Mouse (Mus musculus) adrenal gland, postnatal 10 days (tissue): ENCODE measurements around the gene Fpgt. TPM values are rescaled to one million over a fixed set of nuclear protein-coding genes. Genes with fewer than 3 reads are reported as not detected.
A peak's percentile ranks its signal among the peaks of the same experiment; 100 is the strongest.

Source experiments
- DNase-seq: peaks from one replicate; pipeline ENCODE4 v3.0.0; 2021; ENCODE audit warnings: mixed read lengths
- long read RNA-seq, 2 experiments: library from polyadenylated mRNA; stranded (forward); transcript quantifications; one replicate each; pipeline ENCODE4 v2.0.0; 2021
- total RNA-seq, 2 experiments: library from RNA; stranded (reverse); gene quantifications; 2 replicates each; pipeline ENCODE4 v1.2.3; 2021

The Fpgt gene
- total RNA-seq = 10 to 100 TPM; 18.1 to 19.2 TPM
- long read RNA-seq, experiment 1, partial matches to known transcripts = 1 of 4 reads
- long read RNA-seq, experiment 1, other reads (novel, unspliced or antisense) = 1 of 4 reads
- long read RNA-seq, experiment 2, transcript Fpgt-201 (4 exons, 3,518 nt) = major isoform, 5 of 6 reads
- long read RNA-seq, experiment 2, partial matches to known transcripts = 1 of 6 reads
- long read RNA-seq, experiment 2, other reads (novel, unspliced or antisense) = 0 of 6 reads

- peak; percentile 94 for DNase-seq
Measured at GRCm38 (mm10) chr3:155093116-155093956, at the start of gene Fpgt, which contains the start of gene Lrriq3. Gene Fpgt (minus strand): TSS chr3:155093403. Gene Lrriq3 (plus strand): TSS chr3:155093434.

DNA sequence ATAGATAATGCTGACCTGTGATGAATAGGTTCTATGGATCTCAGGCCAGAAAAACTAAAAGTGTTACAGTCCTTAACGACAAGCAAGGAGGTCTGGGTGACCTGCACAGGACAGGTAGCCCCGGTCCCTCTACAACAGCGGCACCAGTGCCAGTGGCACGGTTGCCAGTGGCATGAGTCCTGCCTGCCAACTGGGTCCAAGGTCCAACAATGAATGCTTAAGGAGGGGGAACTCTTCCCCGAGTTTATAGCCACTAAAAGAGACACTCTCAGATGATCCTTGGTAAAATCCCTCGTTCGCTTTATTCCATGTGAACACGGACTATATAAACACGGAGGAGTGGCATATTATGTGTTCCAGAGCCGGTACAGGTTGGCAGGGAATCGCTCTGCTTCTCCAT lies 47.8 kb upstream of the Fpgt start:
- DNase-seq = no peak

- no peak for DNase-seq
Measured at GRCm38 (mm10) chr3:155137737-155138136, 44.5 kb upstream of the Fpgt start.

DNA sequence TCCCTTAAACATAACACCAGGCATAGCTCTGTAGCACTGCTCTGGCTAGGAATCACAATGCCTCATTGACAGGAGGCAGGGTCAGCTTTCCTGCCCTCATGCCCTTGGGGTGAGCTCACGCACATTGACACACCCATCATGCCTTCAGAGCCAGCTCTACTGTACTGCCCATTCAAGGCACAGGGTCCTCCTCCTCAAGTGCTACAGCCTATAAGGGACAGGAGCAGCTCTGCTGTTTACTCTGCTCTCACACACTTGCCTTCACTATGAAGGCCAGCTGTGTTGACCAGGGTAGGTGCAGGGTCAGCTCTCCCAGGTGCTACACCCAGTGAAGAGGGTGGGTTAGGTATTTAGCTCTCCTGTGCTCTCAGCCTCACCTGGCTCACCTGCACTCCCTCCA lies 12.8 kb upstream of the Fpgt start:
- no peak for DNase-seq

DNA sequence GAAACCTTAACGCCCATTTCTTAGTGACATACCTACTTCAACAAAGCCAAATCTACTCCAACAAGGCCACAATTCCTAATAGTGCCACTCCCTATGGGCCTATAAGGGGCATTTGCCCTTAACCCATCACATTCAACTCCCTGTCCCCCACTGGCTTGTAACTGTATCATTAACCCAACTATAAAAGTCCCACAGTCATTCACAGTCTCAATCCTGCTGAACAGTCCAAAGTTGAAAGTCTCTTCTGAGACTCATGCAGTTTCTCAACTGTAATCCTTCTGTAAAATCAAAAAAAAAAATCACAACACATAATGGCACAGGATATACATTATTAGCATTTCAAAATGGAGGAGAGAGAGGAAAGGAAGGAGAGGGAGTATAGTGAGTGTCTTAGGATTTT lies 6.1 kb upstream of the Fpgt start:
- DNase-seq = no peak

- DNase-seq = no peak
Measured at GRCm38 (mm10) chr3:155092081-155092480, 1.1 kb downstream of the Fpgt start.

- no peak for DNase-seq
Measured at GRCm38 (mm10) chr3:155077908-155078307, 15.3 kb downstream of the Fpgt start.

DNA sequence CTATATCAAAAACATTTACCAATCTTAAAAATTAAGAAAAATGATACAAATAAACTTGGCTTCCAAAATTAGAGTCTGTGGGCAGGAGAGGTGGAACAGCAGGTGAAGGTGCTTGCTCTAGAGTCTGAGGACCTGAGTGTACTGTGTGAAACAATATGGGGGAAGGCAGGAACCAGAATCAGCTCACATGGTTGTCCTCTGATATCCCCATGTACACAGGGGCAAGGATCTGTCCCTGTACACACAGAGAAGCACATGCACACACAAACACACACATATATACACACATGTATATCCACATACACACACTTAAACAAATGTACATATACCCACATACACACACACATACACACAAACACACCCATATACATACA lies 33.8 kb downstream of the Fpgt start:
- DNase-seq = no peak

GRCm38 (mm10) chr3:155058800-155059448 lies 34.3 kb downstream of the Fpgt start:
- DNase-seq = no peak

GRCm38 (mm10) chr3:155057566-155057965 lies 35.6 kb downstream of the Fpgt start:
- DNase-seq = no peak

GRCm38 (mm10) chr3:155056606-155057005 lies 36.6 kb downstream of the Fpgt start:
- DNase-seq = no peak

DNA sequence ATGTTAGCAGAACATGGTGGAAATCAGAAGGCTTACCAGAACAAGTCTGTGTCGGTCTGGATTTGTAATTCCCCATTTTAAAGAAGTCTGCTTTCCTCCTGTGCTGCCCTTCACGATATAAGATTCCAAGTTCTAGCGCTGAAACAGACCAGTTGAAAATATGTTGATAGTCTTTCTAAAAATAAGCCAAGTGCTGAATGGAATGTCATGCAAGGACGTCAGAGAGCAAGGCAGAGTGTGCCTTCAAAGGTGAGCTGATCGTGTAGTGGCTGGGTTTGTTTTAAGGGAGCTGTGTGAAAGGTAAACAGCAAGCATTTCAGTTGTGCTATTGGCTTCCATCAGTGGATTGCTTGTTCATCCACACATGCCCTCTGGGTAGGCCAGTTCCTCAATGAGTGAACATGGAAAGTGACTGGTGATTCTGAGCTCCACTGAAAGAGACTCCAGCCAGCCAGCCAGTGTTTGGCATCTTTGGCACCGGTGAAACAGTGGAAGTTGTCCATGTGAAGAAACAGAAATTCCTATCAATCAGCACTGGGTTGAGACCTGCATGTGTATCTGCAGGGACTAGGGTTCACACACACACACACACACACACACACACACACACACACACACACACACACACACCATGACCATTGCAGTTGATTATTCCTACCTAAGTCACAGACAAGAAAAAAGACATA lies 37.8 kb downstream of the Fpgt start, which contains the start of gene Tnni3k:
Gene Tnni3k (minus strand): TSS at position 177 of the 686 bp plus-strand sequence.
- no peak for DNase-seq

GRCm38 (mm10) chr3:155053189-155053588 lies 40.0 kb downstream of the Fpgt start:
- DNase-seq = no peak

- no peak for DNase-seq
Measured at GRCm38 (mm10) chr3:155052021-155052420, 41.2 kb downstream of the Fpgt start.

GRCm38 (mm10) chr3:155039012-155039836 lies 54.0 kb downstream of the Fpgt start:
- no peak for DNase-seq

Other genes with a start within 250 kb of the Fpgt start
- under 1 TPM in 1 of 2 experiments, not detected in 1; 0.27 TPM for gene Tnni3k, start 38.0 kb downstream of the Fpgt start, total RNA-seq
- gene Lrriq3, start within 50 bp of the Fpgt start, total RNA-seq = 1 to 10 TPM; 1.0 to 1.4 TPM